Mouse (Mus musculus): ENCODE results near the gene Ddx43.
"Not testable (repeated sequence)": the region's sequence is repeated elsewhere in the genome, so short reads cannot be mapped to it uniquely, and the experiment has no call there.

Gene Ddx43

GRCm38 (mm10) chr9:78358053-78358452, 37.5 kb upstream of the Ddx43 start:
- Histone ChIP-seq H3K4me3 (replicated peaks; ENCODE audit: low read length) (no peak overlapping the region), H3K27me3 (ENCODE audit: insufficient read depth, low read length) (no peaks in the 10 kb centered on the region), H3K36me3 (ENCODE audit: insufficient read depth, low read length) (no peaks in the 10 kb centered on the region), H3K4me1 (replicated peaks; ENCODE audit: low read depth, low read length) (peaks cover 71% of the 10 kb centered on the region), H3K9me3 (ENCODE audit: low read length) (no peaks in the 10 kb centered on the region)
- no peak for TF ChIP-seq NANOG (IDR thresholded peaks at IDR 0.05; ENCODE audit: borderline replicate concordance, low read length)
- TF ChIP-seq CTCF (conservative IDR thresholded peaks at IDR 0.05; ENCODE audit: low read length): peak; percentile 81
- TF ChIP-seq POU5F1 (IDR thresholded peaks at IDR 0.05; ENCODE audit: borderline replicate concordance, low read length): no peak

- Histone ChIP-seq H3K4me3 (replicated peaks; ENCODE audit: low read length) (peak overlapping the region; percentile 14; the same call in 1 of the 2 replicates), H3K36me3 (ENCODE audit: insufficient read depth, low read length) (no peaks in the 10 kb centered on the region), H3K27me3 (ENCODE audit: insufficient read depth, low read length) (no peaks in the 10 kb centered on the region), H3K4me1 (replicated peaks; ENCODE audit: low read depth, low read length) (peaks cover 85% of the 10 kb centered on the region), H3K9me3 (ENCODE audit: low read length) (no peaks in the 10 kb centered on the region)
- TF ChIP-seq NANOG (IDR thresholded peaks at IDR 0.05; ENCODE audit: borderline replicate concordance, low read length) (peak; percentile 82), CTCF (conservative IDR thresholded peaks at IDR 0.05; ENCODE audit: low read length) (no peak), POU5F1 (IDR thresholded peaks at IDR 0.05; ENCODE audit: borderline replicate concordance, low read length) (no peak)
Observed at GRCm38 (mm10) chr9:78359750-78360483, 35.7 kb upstream of the Ddx43 start.

GRCm38 (mm10) chr9:78360484-78360872, 35.1 kb upstream of the Ddx43 start:
- peaks cover 86% of the 10 kb centered on the region for H3K4me1 ChIP-seq (replicated peaks; ENCODE audit: low read depth, low read length)
- TF ChIP-seq NANOG (IDR thresholded peaks at IDR 0.05; ENCODE audit: borderline replicate concordance, low read length): no peak
- TF ChIP-seq POU5F1 (IDR thresholded peaks at IDR 0.05; ENCODE audit: borderline replicate concordance, low read length): peak; percentile 71; the same call in 1 of the 2 replicates
- TF ChIP-seq CTCF (conservative IDR thresholded peaks at IDR 0.05; ENCODE audit: low read length): no peak
- no peaks in the 10 kb centered on the region for H3K27me3 ChIP-seq (ENCODE audit: insufficient read depth, low read length)
- H3K9me3 ChIP-seq (ENCODE audit: low read length): no peaks in the 10 kb centered on the region
- no peaks in the 10 kb centered on the region for H3K36me3 ChIP-seq (ENCODE audit: insufficient read depth, low read length)
- H3K4me3 ChIP-seq (replicated peaks; ENCODE audit: low read length): peak overlapping the region; percentile 14; the same call in 1 of the 2 replicates

DNA sequence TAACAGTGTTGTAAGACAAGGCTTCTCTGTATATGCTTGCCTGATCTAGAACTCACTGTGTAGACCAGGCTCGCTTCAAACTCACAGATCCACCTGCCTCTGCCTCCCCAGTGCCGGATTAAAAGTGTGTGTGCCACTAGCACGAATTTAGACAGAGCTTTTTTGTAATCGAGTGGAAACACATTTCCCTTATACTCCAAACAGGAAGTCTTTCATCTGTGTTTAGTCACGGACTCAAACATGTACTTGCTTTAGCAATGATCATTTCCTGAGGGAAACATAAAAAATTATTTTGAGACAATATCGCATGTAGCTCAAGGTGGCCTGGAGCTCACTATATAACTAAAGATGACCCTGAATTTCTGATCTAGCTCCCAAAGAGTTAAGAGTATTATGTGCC, 32.2 kb upstream of the Ddx43 start:
- no peaks in the 10 kb centered on the region for H3K9me3 ChIP-seq (ENCODE audit: low read length)

GRCm38 (mm10) chr9:78364701-78365100, 30.9 kb upstream of the Ddx43 start:
- H3K4me1 ChIP-seq (replicated peaks; ENCODE audit: low read depth, low read length): peaks cover 76% of the 10 kb centered on the region
- H3K9me3 ChIP-seq (ENCODE audit: low read length): no peaks in the 10 kb centered on the region
- H3K27me3 ChIP-seq (ENCODE audit: insufficient read depth, low read length): no peaks in the 10 kb centered on the region
- H3K4me3 ChIP-seq (replicated peaks; ENCODE audit: low read length): peak overlapping the region; percentile 68
- no peaks in the 10 kb centered on the region for H3K36me3 ChIP-seq (ENCODE audit: insufficient read depth, low read length)
- TF ChIP-seq NANOG (IDR thresholded peaks at IDR 0.05; ENCODE audit: borderline replicate concordance, low read length): peak; percentile 80
- peak; percentile 83 for TF ChIP-seq POU5F1 (IDR thresholded peaks at IDR 0.05; ENCODE audit: borderline replicate concordance, low read length)
- TF ChIP-seq CTCF (conservative IDR thresholded peaks at IDR 0.05; ENCODE audit: low read length): no peak

More for the DNA sequence above, 32.2 kb upstream of the Ddx43 start:
- Histone ChIP-seq H3K4me1 (replicated peaks; ENCODE audit: low read depth, low read length) (peaks cover 77% of the 10 kb centered on the region), H3K4me3 (replicated peaks; ENCODE audit: low read length) (peak overlapping the region; percentile 46; the same call in 1 of the 2 replicates), H3K36me3 (ENCODE audit: insufficient read depth, low read length) (no peaks in the 10 kb centered on the region), H3K27me3 (ENCODE audit: insufficient read depth, low read length) (no peaks in the 10 kb centered on the region)
- no peak for TF ChIP-seq POU5F1 (IDR thresholded peaks at IDR 0.05; ENCODE audit: borderline replicate concordance, low read length)
- no peak for TF ChIP-seq CTCF (conservative IDR thresholded peaks at IDR 0.05; ENCODE audit: low read length)
- TF ChIP-seq NANOG (IDR thresholded peaks at IDR 0.05; ENCODE audit: borderline replicate concordance, low read length): no peak

- peaks cover 76% of the 10 kb centered on the region for H3K4me1 ChIP-seq (replicated peaks; ENCODE audit: low read depth, low read length)
- H3K27me3 ChIP-seq (ENCODE audit: insufficient read depth, low read length): no peaks in the 10 kb centered on the region
- H3K9me3 ChIP-seq (ENCODE audit: low read length): no peaks in the 10 kb centered on the region
- no peaks in the 10 kb centered on the region for H3K36me3 ChIP-seq (ENCODE audit: insufficient read depth, low read length)
- H3K4me3 ChIP-seq (replicated peaks; ENCODE audit: low read length): peak overlapping the region; percentile 68
- TF ChIP-seq CTCF (conservative IDR thresholded peaks at IDR 0.05; ENCODE audit: low read length) (no peak), POU5F1 (IDR thresholded peaks at IDR 0.05; ENCODE audit: borderline replicate concordance, low read length) (no peak), NANOG (IDR thresholded peaks at IDR 0.05; ENCODE audit: borderline replicate concordance, low read length) (no peak)
Observed at GRCm38 (mm10) chr9:78365850-78366544, 29.6 kb upstream of the Ddx43 start.

DNA sequence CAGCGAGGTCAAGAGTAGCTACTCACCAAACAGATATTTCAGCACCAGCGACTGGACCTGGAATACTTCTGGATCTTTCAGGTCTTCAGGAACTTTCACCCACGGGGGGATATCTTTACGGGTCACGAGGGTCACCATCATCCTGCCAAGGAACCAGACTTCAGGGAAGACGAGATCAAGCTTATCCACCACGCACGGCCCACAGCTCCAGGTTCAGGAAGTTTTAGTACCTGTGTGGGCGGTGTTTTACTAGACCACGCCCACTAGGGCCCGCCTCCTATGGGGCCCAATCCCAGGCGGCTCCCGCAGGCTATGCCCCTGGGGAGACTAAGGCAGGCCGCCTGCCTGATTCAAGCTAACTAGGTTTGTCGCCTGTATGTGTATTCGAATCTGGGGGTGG, 27.6 kb upstream of the Ddx43 start, which contains the start of gene Dppa5a:
Gene Dppa5a (minus strand): TSS at position 219 of the 400 bp plus-strand sequence.
- H3K27me3 ChIP-seq (ENCODE audit: insufficient read depth, low read length); H3K36me3 ChIP-seq (ENCODE audit: insufficient read depth, low read length); H3K9me3 ChIP-seq (ENCODE audit: low read length): not testable (repeated sequence)
- H3K4me1 ChIP-seq (replicated peaks; ENCODE audit: low read depth, low read length): peaks cover 76% of the 10 kb centered on the region
- H3K4me3 ChIP-seq (replicated peaks; ENCODE audit: low read length): peak within 1 kb of the TSS; percentile 82

DNA sequence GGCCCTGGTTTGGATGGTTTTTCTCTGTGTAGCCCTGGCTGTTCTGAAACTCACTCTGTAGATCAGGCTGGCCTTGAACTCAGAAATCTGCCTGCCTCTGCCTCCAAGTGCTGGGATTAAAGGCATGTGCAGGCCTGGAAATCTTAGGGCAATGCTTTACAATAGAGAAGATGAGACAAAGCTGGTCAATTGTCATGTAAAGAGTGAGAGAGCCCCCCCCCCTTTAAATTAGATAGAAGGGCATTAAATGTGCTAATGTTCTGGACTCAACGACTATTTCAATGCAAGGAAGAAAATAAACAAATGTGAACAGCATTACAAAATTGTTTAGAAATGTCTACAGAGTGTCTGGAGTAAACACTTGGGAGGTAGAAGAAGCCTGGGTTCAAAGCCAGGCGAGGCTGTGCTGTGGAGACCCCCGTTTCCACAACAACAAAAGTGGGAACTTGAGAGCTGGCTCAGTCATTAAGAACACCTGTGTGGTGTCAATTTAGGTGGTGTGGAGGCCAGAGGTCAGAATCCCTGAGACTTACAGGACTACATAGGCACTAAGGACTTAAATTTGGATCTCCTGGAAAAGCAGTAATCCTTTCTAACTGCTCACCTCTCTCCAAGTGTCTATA, 26.8 kb upstream of the Ddx43 start:
- H3K9me3 ChIP-seq (ENCODE audit: low read length): no peaks in the 10 kb centered on the region
- no peak for TF ChIP-seq CTCF (conservative IDR thresholded peaks at IDR 0.05; ENCODE audit: low read length)
- TF ChIP-seq POU5F1 (IDR thresholded peaks at IDR 0.05; ENCODE audit: borderline replicate concordance, low read length): peak; percentile 68; the same call in 1 of the 2 replicates
- no peak for TF ChIP-seq NANOG (IDR thresholded peaks at IDR 0.05; ENCODE audit: borderline replicate concordance, low read length)
- H3K4me3 ChIP-seq (replicated peaks; ENCODE audit: low read length): peak overlapping the region; percentile 82
- H3K36me3 ChIP-seq (ENCODE audit: insufficient read depth, low read length): no peaks in the 10 kb centered on the region
- H3K4me1 ChIP-seq (replicated peaks; ENCODE audit: low read depth, low read length): peaks cover 76% of the 10 kb centered on the region
- no peaks in the 10 kb centered on the region for H3K27me3 ChIP-seq (ENCODE audit: insufficient read depth, low read length)

Measured in E14TG2a.4 (cell line).